Mouse (Mus musculus): ENCODE measurements around the gene Ltbp3.

The Ltbp3 gene

DNA sequence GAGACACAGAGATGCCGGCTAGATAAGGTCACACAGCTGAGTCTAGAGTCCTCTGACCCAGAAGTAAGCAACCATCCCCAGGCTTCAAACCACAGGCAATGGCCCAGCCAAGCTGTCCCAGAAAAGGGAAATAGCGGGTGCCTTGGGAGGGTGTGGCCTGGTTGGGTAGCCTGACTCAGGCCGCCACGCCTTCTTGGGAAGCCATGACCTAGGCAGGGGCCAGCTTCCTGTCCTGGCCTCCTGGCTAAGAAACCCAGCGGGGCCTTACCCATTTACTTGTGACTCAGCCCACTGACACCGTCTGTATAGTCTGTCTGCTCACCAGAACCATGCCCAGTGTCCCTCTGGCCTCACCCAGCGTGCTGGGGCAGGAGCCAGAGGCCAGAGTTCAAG, 16.2 kb upstream of the Ltbp3 start:
- DNase-seq (ENCODE audit: low read depth), result peak; percentile 81

DNA sequence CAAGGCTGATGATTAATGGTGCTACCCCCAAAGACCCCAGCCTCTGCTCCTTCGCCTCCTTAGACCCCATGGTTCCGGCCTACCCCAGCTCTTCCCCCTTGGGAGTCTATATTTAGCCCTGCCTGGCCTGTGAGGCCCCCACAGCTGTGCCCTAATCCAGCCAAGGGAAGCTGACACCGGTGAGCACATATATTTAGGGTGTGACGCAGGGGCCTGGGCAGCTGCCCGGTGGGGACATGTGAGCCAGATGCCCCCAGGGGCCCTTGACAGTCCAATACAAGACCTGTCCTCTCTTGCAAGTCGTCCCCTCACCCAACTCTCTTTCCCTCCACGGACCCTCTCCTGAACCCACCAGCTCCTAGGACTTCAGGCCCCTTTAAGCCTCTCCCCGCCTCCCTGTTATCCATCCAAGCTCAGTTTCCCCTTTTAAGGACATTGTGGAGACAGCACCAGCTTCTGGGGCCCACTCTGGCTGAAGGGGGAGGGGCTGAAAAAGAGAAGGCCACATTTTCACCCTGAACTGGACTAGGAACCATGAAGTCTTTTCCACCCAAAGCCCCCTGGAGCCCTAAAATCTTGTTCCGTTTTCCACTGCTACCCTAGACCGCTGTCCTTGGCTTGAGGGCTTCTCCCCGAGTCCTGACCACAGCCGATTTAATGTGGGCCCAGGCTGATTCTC, 15.5 kb upstream of the Ltbp3 start:
- peak; percentile 86 for DNase-seq (ENCODE audit: low read depth)

DNA sequence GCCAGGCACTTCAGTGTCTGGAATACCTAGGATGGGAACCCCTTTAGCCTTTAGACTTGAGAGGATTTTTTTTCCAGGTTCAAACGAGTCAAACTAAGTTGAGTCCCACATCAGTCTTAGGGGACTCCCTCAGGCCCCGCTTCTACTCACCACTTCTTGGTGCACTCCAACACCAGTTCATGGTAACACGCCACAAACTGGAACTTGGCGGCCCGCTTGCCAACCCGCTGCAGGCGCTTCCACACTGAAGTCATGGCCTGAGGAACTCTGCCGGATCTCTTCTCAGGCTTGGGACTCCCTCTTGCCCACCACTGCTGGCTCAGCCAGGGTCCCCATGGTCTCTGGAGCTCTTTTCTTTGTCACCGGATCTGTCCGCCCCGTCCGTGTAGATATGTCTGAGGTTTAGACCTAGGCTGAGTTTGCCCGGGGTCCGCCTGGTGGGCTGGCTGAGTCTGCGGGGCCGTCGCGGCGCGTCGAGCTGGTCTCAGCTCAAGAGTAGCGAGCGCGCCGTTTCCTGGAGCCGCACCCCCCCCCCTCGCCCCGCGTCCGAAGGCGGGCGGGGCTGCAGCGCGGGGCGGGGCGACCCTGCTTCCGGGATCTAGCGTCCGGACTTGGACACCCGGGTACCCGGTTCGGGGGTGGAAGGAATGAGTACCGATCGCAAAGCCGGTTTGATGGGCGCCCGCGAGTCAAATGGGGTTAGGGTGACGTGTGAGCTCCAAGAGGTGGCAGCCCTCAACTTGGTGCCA, 14.8 kb upstream of the Ltbp3 start, which contains the start of gene Ehbp1l1:
Gene Ehbp1l1 (minus strand): TSS at position 551 of the 749 bp plus-strand sequence.
- peak; percentile 90 for DNase-seq (ENCODE audit: low read depth)

GRCm38 (mm10) chr19:5726961-5727578, 13.6 kb upstream of the Ltbp3 start:
- no peak for DNase-seq (ENCODE audit: low read depth)

GRCm38 (mm10) chr19:5727701-5728100, 13.0 kb upstream of the Ltbp3 start:
- DNase-seq (ENCODE audit: low read depth), result peak; percentile 95

- DNase-seq (ENCODE audit: low read depth), result peak; percentile 86
These were observed 11.9 kb upstream of the Ltbp3 start for GRCm38 (mm10) chr19:5728631-5729443.

GRCm38 (mm10) chr19:5729444-5729815, 11.3 kb upstream of the Ltbp3 start, which contains the start of gene Fam89b:
Gene Fam89b, minus strand, starts transcription at chr19:5729653.
- DNase-seq (ENCODE audit: low read depth), result peak; percentile 95

DNA sequence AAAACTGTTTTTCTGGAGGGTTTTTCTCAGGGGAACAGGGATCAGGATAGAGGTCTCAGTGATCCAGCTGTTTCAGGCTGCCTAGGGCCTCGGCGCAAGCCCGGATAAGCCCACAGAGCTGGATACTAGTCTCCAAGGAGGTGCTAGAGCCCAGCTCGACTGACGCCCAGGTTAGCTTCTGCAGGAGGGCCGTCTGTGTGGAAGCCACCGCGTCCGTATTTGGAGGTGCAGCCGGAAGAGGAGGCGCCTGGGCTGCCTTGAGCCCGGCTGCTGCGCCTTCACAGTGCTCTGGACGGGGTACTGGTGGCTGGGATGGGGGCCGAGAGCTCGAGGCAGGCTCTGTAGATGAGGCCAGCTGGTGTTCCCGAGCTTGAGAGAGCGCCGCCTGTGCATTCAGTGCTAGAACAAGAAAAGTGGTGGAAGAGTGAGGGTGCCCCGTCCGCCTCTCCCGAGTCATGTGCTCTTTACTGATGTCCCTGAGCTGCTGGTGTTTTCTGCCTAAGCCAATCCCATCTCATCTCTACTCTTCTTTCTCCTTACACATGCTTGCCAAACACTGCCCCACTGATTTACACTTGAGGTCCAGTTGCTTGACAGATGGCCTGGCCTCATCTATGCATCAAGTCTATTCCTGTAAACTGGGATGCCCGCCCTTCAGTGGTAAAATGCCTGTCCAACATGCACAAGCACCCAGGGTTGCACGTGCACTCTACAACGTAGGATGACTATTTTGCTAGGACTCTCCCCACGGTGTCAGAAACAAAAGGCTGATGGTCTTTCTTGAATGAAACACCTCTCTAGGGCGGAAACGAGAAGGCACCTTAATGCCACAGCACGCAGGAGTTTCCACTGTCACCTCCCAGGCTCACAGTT, 10.2 kb upstream of the Ltbp3 start:
- no peak for DNase-seq (ENCODE audit: low read depth)

GRCm38 (mm10) chr19:5731264-5731978, 9.3 kb upstream of the Ltbp3 start:
- DNase-seq (ENCODE audit: low read depth), result peak; percentile 98

GRCm38 (mm10) chr19:5734325-5734724, 6.4 kb upstream of the Ltbp3 start:
- DNase-seq (ENCODE audit: low read depth), result no peak

DNA sequence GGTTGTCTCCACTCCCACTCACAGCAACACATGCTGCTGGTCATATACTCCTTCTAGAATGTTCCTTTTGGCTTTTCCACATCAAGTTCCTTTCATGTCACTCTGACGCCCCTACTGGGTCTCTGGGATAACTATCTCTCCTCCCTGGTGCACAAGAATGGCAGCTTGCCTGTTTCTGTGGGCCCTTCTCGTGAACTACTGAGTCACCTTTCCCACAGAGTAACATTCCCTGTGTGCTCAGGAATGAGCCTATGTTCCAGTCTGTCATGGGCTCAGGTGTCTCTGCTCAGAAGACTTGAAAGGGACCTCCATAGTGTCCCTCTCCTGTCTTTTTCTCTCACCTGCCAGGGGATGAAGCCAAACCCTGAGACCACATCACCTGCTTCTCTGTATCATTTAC, 1.3 kb upstream of the Ltbp3 start:
- peak; percentile 42 for DNase-seq (ENCODE audit: low read depth)

- peak; percentile 96 for DNase-seq (ENCODE audit: low read depth)
These were observed 1.0 kb downstream of the Ltbp3 start for GRCm38 (mm10) chr19:5741641-5742240.

DNA sequence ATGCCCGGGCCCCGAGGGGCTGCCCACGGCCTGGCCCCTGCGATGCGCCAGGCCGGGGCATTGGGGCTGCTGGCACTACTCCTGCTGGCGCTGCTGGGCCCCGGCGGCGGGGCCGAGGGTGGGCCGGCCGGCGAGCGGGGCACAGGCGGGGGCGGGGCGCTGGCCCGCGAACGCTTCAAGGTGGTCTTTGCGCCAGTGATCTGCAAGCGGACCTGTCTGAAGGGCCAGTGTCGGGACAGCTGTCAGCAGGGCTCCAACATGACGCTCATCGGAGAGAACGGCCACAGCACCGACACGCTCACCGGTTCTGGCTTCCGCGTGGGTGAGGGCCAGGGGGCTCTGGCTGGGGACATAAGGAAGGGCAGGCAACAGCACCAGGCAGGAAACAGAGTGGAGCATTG, 1.5 kb downstream of the Ltbp3 start:
- peak; percentile 58 for DNase-seq (ENCODE audit: low read depth)

DNA sequence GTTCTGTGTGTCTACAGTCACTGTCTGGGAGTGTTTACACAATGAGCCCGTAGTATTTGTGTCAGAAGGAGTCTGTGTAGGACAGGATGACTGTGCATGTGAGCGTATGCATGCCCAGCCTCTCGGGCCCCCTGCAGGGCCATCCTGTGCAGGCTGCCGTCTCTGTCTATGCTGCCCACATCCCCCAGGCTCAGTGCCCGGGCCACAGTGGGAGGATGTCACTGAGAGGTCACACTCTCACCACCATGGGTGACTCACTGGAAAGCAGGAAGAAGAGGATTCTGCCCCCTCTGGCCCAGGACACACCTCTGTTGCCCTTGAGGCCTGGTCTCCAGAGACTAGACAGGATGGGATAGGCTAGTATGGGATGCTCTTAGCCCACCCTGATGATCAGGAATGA, 2.9 kb downstream of the Ltbp3 start:
- DNase-seq (ENCODE audit: low read depth), result peak; percentile 71

DNA sequence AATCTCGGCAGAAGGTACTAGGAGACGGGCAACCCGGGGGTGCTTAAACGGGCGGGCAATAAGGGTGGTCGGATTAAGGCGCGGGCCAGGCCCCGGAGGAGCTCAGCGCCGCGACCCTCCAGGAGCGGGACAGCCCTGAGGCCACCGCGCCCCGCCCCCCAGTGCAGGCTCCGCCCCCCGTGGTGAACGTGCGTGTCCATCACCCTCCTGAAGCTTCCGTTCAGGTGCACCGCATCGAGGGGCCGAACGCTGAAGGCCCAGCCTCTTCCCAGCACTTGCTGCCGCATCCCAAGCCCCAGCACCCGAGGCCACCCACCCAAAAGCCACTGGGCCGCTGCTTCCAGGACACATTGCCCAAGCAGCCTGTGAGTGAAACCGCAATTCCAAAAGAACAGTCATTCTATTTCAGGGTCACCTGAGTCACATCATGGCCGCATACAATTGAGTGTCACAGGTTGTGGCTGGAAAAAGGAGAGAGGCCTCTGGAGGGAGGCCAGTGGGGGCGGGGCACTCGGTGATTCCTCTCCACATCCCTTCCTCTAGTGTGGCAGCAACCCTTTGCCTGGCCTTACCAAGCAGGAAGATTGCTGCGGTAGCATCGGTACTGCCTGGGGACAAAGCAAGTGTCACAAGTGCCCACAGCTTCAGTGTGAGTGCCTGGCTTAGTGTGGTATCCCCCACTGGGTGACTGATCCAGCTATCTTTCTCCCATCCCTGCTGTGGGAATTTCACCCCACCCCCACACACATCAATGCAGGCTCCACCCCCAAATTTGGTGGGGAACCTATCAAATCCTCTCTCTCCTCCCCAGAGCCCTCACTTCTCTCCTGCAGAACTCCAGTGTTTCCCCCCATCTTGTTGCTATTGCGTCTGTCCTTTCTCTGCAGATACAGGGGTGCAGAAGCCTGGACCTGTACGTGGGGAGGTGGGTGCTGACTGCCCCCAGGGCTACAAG, 5.3 kb downstream of the Ltbp3 start:
- DNase-seq (ENCODE audit: low read depth), result no peak

DNA sequence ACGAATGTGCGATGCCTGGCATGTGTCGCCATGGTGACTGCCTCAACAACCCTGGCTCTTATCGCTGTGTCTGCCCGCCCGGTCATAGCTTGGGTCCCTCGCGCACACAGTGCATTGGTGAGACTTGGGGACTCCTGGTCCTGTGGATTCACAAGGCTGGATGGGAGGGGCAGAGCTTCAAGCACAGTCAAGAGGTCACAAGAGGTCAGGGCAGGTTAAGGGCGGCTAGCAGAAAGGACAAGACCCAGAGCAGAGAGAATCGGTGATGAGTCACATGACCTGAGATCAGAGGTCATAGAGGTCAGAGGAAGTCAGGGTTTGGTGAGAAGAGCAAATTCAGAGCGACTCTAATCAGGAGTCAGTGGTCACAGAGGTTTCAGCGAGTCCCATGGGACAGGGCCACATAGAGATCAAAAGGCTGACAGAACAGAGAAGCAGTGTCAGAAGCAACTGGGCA, 6.2 kb downstream of the Ltbp3 start:
- DNase-seq (ENCODE audit: low read depth), result no peak

DNA sequence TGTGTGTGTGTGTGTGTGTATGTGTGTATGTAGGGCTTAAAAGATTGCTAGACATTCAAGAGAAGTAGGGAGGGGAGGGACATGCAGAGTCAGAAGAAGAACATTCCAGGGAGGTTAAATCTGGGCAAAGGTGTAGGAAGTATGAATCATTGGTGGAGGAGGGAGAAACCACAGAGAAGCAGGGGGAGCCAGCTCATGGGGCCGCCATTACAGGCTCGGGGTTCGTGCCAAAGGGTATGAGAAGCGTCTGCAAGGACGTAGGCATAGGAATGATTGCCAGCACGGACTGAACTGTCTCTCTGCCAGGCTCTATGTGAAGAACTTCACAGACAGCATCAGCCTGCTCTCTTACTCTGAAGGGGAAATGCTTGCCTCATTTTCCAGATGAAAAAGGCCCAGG, 8.8 kb downstream of the Ltbp3 start:
- DNase-seq (ENCODE audit: low read depth), result peak; percentile 93

DNA sequence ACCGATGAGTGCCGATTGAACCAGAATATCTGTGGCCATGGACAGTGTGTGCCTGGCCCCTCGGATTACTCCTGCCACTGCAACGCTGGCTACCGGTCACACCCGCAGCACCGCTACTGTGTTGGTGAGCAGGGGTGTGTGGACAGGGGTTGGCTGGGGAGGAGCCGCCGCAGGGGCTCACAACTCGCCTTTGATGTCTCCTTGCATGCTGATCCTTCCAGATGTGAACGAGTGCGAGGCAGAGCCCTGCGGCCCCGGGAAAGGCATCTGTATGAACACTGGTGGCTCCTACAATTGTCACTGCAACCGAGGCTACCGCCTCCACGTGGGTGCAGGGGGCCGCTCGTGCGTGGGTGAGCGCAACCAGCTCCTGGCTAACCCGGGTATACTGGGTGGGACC, 10.2 kb downstream of the Ltbp3 start:
- DNase-seq (ENCODE audit: low read depth), result no peak

DNA sequence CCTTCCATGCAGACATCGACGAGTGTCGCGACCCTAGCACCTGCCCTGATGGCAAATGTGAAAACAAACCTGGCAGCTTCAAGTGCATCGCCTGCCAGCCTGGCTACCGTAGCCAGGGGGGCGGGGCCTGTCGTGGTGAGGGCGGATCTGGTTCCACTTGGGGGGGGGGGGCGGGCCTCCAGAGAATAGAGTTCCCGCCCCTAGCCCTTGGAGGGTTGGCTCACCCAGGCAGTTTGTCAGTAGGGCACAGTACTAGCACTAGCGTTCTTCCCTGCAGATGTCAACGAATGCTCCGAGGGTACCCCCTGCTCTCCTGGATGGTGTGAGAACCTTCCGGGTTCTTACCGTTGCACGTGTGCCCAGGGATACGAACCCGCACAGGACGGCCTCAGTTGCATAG, 11.0 kb downstream of the Ltbp3 start:
- DNase-seq (ENCODE audit: low read depth), result peak; percentile 31
